Mouse (Mus musculus): ENCODE results near the gene Sv2b. TPM values are rescaled to one million over a fixed set of nuclear protein-coding genes. Genes with fewer than 3 reads are reported as not detected.
"Not testable (repeated sequence)": the region's sequence is repeated elsewhere in the genome, so short reads cannot be mapped to it uniquely, and the experiment has no call there.

Sv2b gene
- polyA plus RNA-seq, 1 experiment: 0.15 TPM

DNA sequence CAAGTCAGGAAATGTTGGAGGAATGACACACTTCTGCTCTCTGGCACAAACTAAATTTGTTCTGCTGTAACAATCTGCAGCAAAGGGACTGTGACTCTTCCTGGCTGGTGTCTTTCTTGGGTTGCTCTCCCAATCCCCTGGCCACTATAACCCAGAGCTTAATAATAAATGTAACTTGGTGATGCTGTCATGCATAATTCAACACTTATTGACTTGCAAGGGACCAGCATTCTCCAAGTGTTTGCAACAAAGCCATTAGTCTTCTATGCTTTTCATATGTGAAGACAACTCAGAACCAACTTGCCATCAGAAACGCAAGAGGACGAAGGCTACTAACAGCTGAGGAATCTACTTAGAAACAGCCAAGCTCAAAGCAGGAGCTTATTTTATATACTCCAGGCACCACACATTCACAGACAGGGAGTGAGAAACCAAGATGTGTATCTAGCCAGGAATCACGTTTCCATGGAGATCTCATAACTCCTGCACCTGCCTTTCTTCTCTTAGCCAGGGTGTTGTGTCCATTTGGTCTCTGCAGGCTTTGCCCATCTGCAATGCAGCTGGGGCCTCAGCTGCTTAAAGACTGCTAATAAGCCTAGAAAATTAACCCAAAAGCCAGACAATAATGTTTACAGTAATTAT lies 19.8 kb upstream of the Sv2b start:
- TF ChIP-seq CTCF (IDR thresholded peaks at IDR 0.05; ENCODE audit: extremely low read depth, insufficient read length, insufficient replicate concordance, low read depth, low read length) (no peak), POLR2A (IDR thresholded peaks at IDR 0.05; ENCODE audit: low read depth, low read length) (no peak)
- Histone ChIP-seq H3K36me3 (ENCODE audit: control insufficient read depth, insufficient read depth, low read length) (no peaks in the 10 kb centered on the region), H3K27me3 (ENCODE audit: control insufficient read depth, insufficient read depth, low read length) (no peaks in the 10 kb centered on the region), H3K4me1 (ENCODE audit: control insufficient read depth, insufficient read depth, insufficient read length, low read length) (no peaks in the 10 kb centered on the region), H3K4me3 (ENCODE audit: low read depth, low read length) (no peak overlapping the region), H3K27ac (ENCODE audit: insufficient read depth, low read depth, low read length) (no peak overlapping the region)
- 55% methylated on average over 3 of the region's 3 CpGs for WGBS

DNA sequence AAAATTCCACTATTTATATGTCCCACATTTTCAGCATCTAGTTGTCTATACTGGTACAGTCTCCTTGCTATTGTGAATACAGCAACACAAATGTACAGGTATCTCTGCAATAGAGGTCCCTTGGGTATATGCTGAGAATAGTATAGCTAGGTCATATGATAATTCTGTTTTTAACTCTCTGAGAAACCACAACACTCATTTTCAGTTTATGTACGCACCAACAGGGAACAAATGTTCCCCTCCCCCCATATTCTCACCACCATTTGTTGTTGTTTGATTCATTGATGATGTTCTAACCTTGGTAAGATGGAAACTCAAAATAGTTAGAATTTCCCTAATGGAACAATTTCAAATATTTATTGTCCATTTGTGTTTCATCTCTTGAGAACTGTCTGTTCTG lies 16.2 kb upstream of the Sv2b start:
- TF ChIP-seq CTCF (IDR thresholded peaks at IDR 0.05; ENCODE audit: extremely low read depth, insufficient read length, insufficient replicate concordance, low read depth, low read length) (no peak), POLR2A (IDR thresholded peaks at IDR 0.05; ENCODE audit: low read depth, low read length) (no peak)
- H3K4me1 ChIP-seq (ENCODE audit: control insufficient read depth, insufficient read depth, insufficient read length, low read length): no peaks in the 10 kb centered on the region
- H3K36me3 ChIP-seq (ENCODE audit: control insufficient read depth, insufficient read depth, low read length): no peaks in the 10 kb centered on the region
- H3K27ac ChIP-seq (ENCODE audit: insufficient read depth, low read depth, low read length): no peak overlapping the region
- 72% methylated on average over 1 of the region's 1 CpGs for WGBS
- no peak overlapping the region for H3K4me3 ChIP-seq (ENCODE audit: low read depth, low read length)
- H3K27me3 ChIP-seq (ENCODE audit: control insufficient read depth, insufficient read depth, low read length): no peaks in the 10 kb centered on the region

DNA sequence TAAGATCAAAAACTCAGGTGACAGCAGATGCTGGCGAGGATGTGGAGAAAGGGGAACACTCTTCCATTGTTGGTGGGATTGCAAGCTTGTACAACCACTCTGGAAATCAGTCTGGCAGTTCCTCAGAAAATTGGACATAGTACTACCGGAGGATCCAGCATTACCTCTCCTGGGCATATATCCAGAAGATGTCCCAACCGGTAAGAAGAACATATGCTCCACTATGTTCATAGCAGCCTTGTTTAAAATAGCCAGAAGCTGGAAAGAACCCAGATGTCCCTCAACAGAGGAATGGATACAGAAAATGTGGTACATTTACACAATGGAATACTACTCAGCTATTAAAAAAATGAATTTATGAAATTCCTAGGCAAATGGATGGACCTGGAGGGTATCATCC lies 13.7 kb upstream of the Sv2b start:
- H3K4me1 ChIP-seq (ENCODE audit: control insufficient read depth, insufficient read depth, insufficient read length, low read length); H3K27ac ChIP-seq (ENCODE audit: insufficient read depth, low read depth, low read length); H3K4me3 ChIP-seq (ENCODE audit: low read depth, low read length); H3K27me3 ChIP-seq (ENCODE audit: control insufficient read depth, insufficient read depth, low read length); H3K36me3 ChIP-seq (ENCODE audit: control insufficient read depth, insufficient read depth, low read length): not testable (repeated sequence)
- WGBS: 85% methylated on average over 3 of the region's 3 CpGs

DNA sequence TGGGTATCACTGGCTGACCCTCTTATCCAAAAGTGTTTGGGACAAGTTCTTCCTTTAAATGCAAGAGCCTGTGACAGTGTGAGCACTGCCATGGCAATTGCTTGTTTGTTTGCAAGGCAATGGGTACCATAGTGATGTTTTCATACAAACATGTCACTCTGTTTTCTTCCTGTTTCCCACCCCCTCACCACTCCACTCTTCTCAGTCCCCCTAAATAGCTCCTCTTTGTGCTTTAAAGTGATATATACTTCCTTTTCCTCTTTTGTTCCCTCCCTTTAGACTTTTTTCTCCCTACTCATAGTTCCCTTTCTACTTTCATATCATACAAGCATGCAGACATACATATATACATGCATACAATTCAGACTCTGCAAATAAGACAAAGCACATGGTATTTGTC lies 10.9 kb upstream of the Sv2b start:
- H3K4me3 ChIP-seq (ENCODE audit: low read depth, low read length): no peak overlapping the region
- no peak overlapping the region for H3K27ac ChIP-seq (ENCODE audit: insufficient read depth, low read depth, low read length)
- H3K4me1 ChIP-seq (ENCODE audit: control insufficient read depth, insufficient read depth, insufficient read length, low read length): no peaks in the 10 kb centered on the region
- H3K27me3 ChIP-seq (ENCODE audit: control insufficient read depth, insufficient read depth, low read length): no peaks in the 10 kb centered on the region
- no peak for TF ChIP-seq CTCF (IDR thresholded peaks at IDR 0.05; ENCODE audit: extremely low read depth, insufficient read length, insufficient replicate concordance, low read depth, low read length)
- TF ChIP-seq POLR2A (IDR thresholded peaks at IDR 0.05; ENCODE audit: low read depth, low read length): no peak
- no peaks in the 10 kb centered on the region for H3K36me3 ChIP-seq (ENCODE audit: control insufficient read depth, insufficient read depth, low read length)

DNA sequence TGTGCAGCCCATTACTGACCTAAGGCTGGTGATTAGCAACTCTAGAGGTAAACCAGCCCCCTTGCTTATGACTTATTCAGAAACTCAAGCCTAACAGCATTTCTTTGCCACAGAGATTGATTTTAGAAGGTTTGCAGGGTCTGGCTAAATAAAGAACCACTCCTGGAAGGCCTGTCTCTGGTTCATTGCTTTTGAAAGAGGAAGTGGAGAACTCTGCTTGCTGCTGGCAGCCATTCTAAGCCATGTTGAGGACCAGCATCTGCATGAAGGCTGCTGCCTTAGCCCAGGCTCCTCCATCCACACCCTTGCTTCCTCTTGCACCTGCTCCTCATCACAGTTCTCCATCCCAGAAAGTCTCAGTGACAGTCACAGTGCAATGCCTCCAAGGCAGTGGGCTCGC lies 9.3 kb upstream of the Sv2b start:
- H3K36me3 ChIP-seq (ENCODE audit: control insufficient read depth, insufficient read depth, low read length): no peaks in the 10 kb centered on the region
- TF ChIP-seq CTCF (IDR thresholded peaks at IDR 0.05; ENCODE audit: extremely low read depth, insufficient read length, insufficient replicate concordance, low read depth, low read length): no peak
- TF ChIP-seq POLR2A (IDR thresholded peaks at IDR 0.05; ENCODE audit: low read depth, low read length): no peak
- no peak overlapping the region for H3K4me3 ChIP-seq (ENCODE audit: low read depth, low read length)
- no peaks in the 10 kb centered on the region for H3K27me3 ChIP-seq (ENCODE audit: control insufficient read depth, insufficient read depth, low read length)
- WGBS: 83% methylated on average over 1 of the region's 1 CpGs
- no peak overlapping the region for H3K27ac ChIP-seq (ENCODE audit: insufficient read depth, low read depth, low read length)
- no peaks in the 10 kb centered on the region for H3K4me1 ChIP-seq (ENCODE audit: control insufficient read depth, insufficient read depth, insufficient read length, low read length)

DNA sequence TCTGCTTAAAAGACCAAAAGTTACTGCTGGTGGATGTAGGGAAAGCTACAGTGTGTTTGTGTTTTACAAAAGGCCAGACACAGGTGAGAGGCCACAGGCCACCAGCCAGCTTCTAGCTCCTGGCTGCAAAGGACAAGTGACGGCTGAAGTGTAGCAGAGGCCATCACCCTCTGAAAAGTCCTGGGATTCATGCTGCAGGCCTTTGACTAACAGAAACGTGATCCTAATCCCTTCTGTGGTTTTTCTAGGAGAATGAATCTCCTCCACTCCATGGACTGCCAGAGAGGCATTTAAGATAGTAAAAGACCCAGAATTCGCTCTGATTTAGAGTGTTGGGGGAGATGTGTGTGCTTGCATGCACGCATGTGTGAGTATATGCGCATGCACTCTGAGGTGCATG lies 5.8 kb upstream of the Sv2b start:
- no peak overlapping the region for H3K27ac ChIP-seq (ENCODE audit: insufficient read depth, low read depth, low read length)
- 77% methylated on average over 5 of the region's 5 CpGs for WGBS
- no peak overlapping the region for H3K4me3 ChIP-seq (ENCODE audit: low read depth, low read length)
- H3K36me3 ChIP-seq (ENCODE audit: control insufficient read depth, insufficient read depth, low read length): no peaks in the 10 kb centered on the region
- TF ChIP-seq POLR2A (IDR thresholded peaks at IDR 0.05; ENCODE audit: low read depth, low read length) (no peak), CTCF (IDR thresholded peaks at IDR 0.05; ENCODE audit: extremely low read depth, insufficient read length, insufficient replicate concordance, low read depth, low read length) (no peak)
- H3K4me1 ChIP-seq (ENCODE audit: control insufficient read depth, insufficient read depth, insufficient read length, low read length): no peaks in the 10 kb centered on the region
- no peaks in the 10 kb centered on the region for H3K27me3 ChIP-seq (ENCODE audit: control insufficient read depth, insufficient read depth, low read length)

DNA sequence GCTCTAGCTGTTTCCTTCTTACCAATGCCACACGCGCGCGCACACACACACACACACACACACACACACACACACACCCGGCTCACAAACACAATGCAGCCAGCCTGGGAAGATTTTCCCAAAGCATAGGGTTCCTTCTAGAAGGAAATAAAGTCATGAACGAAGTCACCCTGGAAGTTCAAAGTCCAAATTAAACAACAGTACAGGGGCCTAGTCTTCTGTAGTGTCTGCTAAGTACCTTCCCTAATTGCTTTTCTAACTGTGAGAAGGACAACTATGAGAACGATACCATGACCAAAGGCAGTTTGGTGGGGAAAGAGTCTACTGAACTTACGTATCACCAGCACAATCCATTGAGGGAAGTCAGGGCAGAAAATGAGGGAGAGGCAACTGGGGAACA lies 508 bp upstream of the Sv2b start:
- TF ChIP-seq CTCF (IDR thresholded peaks at IDR 0.05; ENCODE audit: extremely low read depth, insufficient read length, insufficient replicate concordance, low read depth, low read length) (no peak), POLR2A (IDR thresholded peaks at IDR 0.05; ENCODE audit: low read depth, low read length) (no peak)
- Histone ChIP-seq H3K27me3 (ENCODE audit: control insufficient read depth, insufficient read depth, low read length) (peaks cover 3% of the 10 kb centered on the region; the same call in 1 of the 2 replicates), H3K27ac (ENCODE audit: insufficient read depth, low read depth, low read length) (no peak overlapping the region), H3K4me1 (ENCODE audit: control insufficient read depth, insufficient read depth, insufficient read length, low read length) (peaks cover 4% of the 10 kb centered on the region; the same call in 1 of the 2 replicates), H3K36me3 (ENCODE audit: control insufficient read depth, insufficient read depth, low read length) (no peaks in the 10 kb centered on the region), H3K4me3 (ENCODE audit: low read depth, low read length) (no peak overlapping the region)
- 60% methylated on average over 8 of the region's 8 CpGs for WGBS

DNA sequence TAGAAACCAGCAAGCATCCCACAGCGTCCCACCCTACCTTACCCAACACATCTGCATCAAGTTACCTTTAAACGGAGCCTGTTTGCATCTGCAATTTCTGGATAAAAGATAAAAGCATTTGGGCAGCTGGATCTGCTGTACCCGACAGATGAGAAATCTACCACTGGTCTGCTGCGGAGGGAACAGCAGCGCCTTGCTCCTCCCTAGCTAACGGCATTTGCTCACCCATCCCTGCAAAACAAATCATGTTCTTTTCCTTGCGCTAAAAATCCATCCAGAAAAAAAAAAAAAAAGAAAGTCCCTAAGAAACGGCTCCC lies 964 bp downstream of the Sv2b start:
- Histone ChIP-seq H3K27ac (ENCODE audit: insufficient read depth, low read depth, low read length) (no peak overlapping the region), H3K4me3 (ENCODE audit: low read depth, low read length) (no peak overlapping the region), H3K27me3 (ENCODE audit: control insufficient read depth, insufficient read depth, low read length) (peaks cover 3% of the 10 kb centered on the region; the same call in 1 of the 2 replicates), H3K4me1 (ENCODE audit: control insufficient read depth, insufficient read depth, insufficient read length, low read length) (peaks cover 4% of the 10 kb centered on the region; the same call in 1 of the 2 replicates), H3K36me3 (ENCODE audit: control insufficient read depth, insufficient read depth, low read length) (no peaks in the 10 kb centered on the region)
- 9% methylated on average over 8 of the region's 8 CpGs for WGBS
- no peak for TF ChIP-seq CTCF (IDR thresholded peaks at IDR 0.05; ENCODE audit: extremely low read depth, insufficient read length, insufficient replicate concordance, low read depth, low read length)

All from small intestine, adult 2 months (tissue).